Mouse (Mus musculus) Patski (cell line): ENCODE data around the gene Pxn. TPM values are rescaled to one million over a fixed set of nuclear protein-coding genes. Genes with fewer than 3 reads are reported as not detected.

Experiments
- ATAC-seq: fragments of 100-300 bp; one replicate; pipeline ENCODE4 v1.8.0; 2021
- CTCF ChIA-PET: fragments of 350-600 bp; sonication (Branson Sonifier 250); formaldehyde crosslinking; loops from one replicate; lab custom pipeline; 2022; ENCODE audit warnings: inconsistent platforms; lab: Charles Lee
- POLR2A ChIA-PET: fragments of 350-600 bp; sonication (Branson Sonifier 250); formaldehyde crosslinking; loops from one replicate; lab custom pipeline; 2022; ENCODE audit warnings: antibody characterized with exemption, inconsistent platforms; lab: Charles Lee
- DNase-seq: peaks from one replicate; pipeline ENCODE4 v3.0.0-alpha.2; 2011; ENCODE audit warnings: low read depth, low spot score
- H3K27me3 ChIP-seq: fragments of 371-371 bp; one replicate; pipeline ENCODE4 v1.5.1; 2021
- CTCF ChIP-seq: fragments of 100-300 bp; IDR thresholded peaks from one replicate; pipeline ENCODE4 v1.5.1; 2021
- in situ Hi-C: fragments of 300-500 bp; cut with MboI; formaldehyde crosslinking; loops from 3 replicates; pipeline ENCODE4 v1.11.1; 2018; ENCODE audit warnings: low pct_unique_long_range_greater_than_20kb, mixed read lengths
- polyA plus RNA-seq: library from polyadenylated mRNA; unstranded; gene quantifications from one replicate; pipeline ENCODE4 v1.2.3, GENCODE M21; 2021

Gene Pxn
- polyA plus RNA-seq, 1 experiment from 2014 or later = 136 TPM

DNA sequence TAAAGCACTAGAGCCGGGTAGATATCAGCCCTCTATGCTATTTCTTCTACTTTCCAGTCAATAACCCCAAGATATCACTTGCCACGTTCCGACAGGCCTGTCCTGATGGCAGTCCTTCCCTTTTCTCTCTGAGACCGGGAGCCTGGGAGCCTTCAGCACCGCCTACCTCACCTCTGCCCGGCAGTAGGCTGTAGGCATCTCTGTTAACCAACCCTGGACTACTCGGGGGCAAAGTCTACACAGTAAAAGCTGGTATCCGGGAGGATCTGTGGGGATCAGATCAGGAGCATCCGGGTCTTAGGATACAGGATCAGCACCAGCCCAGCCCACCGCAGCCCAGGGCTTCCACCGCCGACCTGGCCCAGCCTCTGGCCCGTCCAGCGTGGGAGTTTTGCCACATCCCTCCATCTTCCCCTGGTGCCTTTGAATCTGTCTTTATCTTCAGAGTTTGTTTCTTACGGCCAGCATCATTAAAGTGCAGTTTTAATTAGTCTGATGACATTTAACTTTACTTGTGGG, 16.6 kb downstream of the Pxn start:
- H3K27me3 ChIP-seq = no peaks in the 10 kb centered on the region
- DNase-seq (no peak), ATAC-seq (no peak)
- POLR2A ChIA-PET = interaction anchor here (0.7 to 1.5 kb wide), 2 partner anchors 16 to 142 kb away, joined by 4 read pairs; no protein-coding TSS in a partner anchor
- no peak for TF ChIP-seq CTCF
- in situ Hi-C loops = loop anchor here (25.0 kb wide), 1 partner anchor 1536 kb away; the partner anchor contains the start of gene Ssh1
- CTCF ChIA-PET = interaction anchor here (1.1 to 6.6 kb wide), 3 partner anchors 8 to 18 kb away, joined by 3 to 48 read pairs (median 4); no protein-coding TSS in a partner anchor

DNA sequence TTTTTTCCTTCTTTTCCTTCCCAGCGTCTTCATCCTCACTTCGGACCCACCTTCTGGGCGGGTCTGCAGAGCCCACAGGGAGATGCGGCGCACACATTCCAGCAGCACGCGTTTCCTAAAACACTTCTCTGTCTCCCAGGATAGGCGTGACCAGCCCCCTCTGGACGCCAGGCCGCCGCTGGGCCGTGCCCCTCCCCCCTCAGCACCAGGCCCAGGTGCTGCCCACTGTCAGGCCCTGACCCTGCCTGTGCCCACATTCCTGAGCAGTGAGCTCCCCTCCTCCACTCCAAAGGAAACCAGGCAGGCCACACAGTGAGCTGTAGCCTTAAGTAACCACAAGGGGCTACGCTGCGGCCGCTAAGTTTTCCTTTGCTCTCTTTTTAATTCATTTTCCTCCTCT, 17.5 kb downstream of the Pxn start:
- POLR2A ChIA-PET = interaction anchor here (0.7 to 1.3 kb wide), 2 partner anchors 9 to 15 kb away, joined by 3 to 4 read pairs; no protein-coding TSS in a partner anchor
- no peak for DNase-seq
- H3K27me3 ChIP-seq = no peaks in the 10 kb centered on the region
- in situ Hi-C loops = loop anchor here (25.0 kb wide), 1 partner anchor 1537 kb away; the partner anchor contains the start of gene Ssh1
- peak; percentile 47 for ATAC-seq
- TF ChIP-seq CTCF = no peak
- CTCF ChIA-PET = interaction anchor here (1.1 to 6.6 kb wide), 4 partner anchors 9 to 17 kb away, joined by 3 to 48 read pairs (median 6); no protein-coding TSS in a partner anchor

- in situ Hi-C loops = loop anchor here (25.0 kb wide), 1 partner anchor 1537 kb away; the partner anchor contains the start of gene Ssh1
- no peak for TF ChIP-seq CTCF
- CTCF ChIA-PET = interaction anchor here (1.0 to 6.6 kb wide), 4 partner anchors 9 to 16 kb away, joined by 3 to 48 read pairs (median 5); no protein-coding TSS in a partner anchor
- no peaks in the 10 kb centered on the region for H3K27me3 ChIP-seq
- ATAC-seq = no peak
- DNase-seq = no peak
- POLR2A ChIA-PET = interaction anchor here (1.3 kb wide), 1 partner anchor 10 kb away, joined by 3 read pairs; no protein-coding TSS in a partner anchor
Measured at GRCm38 (mm10) chr5:115524471-115524870, 18.0 kb downstream of the Pxn start.

DNA sequence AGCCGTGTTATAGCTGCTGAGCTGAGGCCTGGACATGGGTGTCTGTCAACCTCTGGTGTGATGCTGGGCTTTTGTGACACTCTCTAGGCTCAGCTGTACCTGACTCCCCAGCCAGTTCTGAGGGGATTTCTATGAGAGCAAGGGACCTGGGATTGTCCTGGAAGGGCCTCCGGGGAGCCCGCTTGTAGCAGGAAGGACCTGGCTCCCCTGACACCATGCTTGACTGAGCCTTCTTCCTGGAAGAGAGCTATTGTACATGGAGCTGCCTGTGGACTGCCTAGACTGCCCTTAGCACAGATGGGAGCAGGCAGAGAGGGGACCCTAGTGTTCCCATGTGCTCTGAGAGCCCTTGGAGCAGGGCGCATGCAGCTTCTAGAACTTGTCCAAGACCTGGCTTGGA, 18.9 kb downstream of the Pxn start:
- CTCF ChIA-PET = interaction anchor here (1.0 to 6.6 kb wide), 3 partner anchors 10 to 15 kb away, joined by 3 to 48 read pairs (median 3); no protein-coding TSS in a partner anchor
- TF ChIP-seq CTCF = no peak
- POLR2A ChIA-PET = no interaction called here
- in situ Hi-C loops = no loop called here
- DNase-seq (no peak), ATAC-seq (no peak)
- no peaks in the 10 kb centered on the region for H3K27me3 ChIP-seq

DNA sequence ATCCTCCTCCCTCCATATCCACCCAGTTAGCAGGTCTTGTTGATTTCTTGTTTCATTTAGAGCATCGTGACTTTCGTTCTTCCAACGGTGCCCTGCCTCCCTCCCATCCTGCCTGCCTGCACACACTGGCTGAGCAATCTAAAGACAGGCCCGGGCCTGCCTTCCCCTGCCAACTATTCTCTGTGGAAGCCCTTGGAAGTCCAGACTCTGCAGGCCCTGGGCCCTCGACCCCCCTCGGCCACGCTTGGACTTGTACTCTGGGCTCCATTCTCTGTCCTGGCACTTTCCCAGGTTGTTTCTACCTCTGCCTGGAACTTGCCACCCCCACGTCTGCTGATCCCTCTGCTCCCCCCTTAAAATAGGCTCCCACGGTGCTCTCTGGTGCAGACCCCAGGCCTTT, 19.5 kb downstream of the Pxn start:
- in situ Hi-C loops = no loop called here
- POLR2A ChIA-PET = no interaction called here
- CTCF ChIA-PET = interaction anchor here (1.0 to 6.6 kb wide), 2 partner anchors 12 to 16 kb away, joined by 3 to 48 read pairs; no protein-coding TSS in a partner anchor

GRCm38 (mm10) chr5:115526456-115527202, 20.2 kb downstream of the Pxn start:
- DNase-seq (no peak), ATAC-seq (no peak)
- H3K27me3 ChIP-seq = no peaks in the 10 kb centered on the region
- TF ChIP-seq CTCF = no peak
- in situ Hi-C loops = no loop called here
- CTCF ChIA-PET = interaction anchor here (1.0 to 6.6 kb wide), 4 partner anchors 12 to 17 kb away, joined by 3 to 48 read pairs (median 16); no protein-coding TSS in a partner anchor
- POLR2A ChIA-PET = interaction anchor here (0.5 kb wide), 1 partner anchor 13 kb away, joined by 3 read pairs; no protein-coding TSS in a partner anchor

More for the DNA sequence above, 19.5 kb downstream of the Pxn start:
- ATAC-seq = no peak
- no peak for TF ChIP-seq CTCF
- no peaks in the 10 kb centered on the region for H3K27me3 ChIP-seq
- DNase-seq = no peak

GRCm38 (mm10) chr5:115528128-115528527, 21.7 kb downstream of the Pxn start:
- in situ Hi-C loops = no loop called here
- ATAC-seq = no peak
- no peak for DNase-seq

GRCm38 (mm10) chr5:115529364-115529741, 22.9 kb downstream of the Pxn start:
- no peaks in the 10 kb centered on the region for H3K27me3 ChIP-seq
- TF ChIP-seq CTCF = no peak
- POLR2A ChIA-PET = interaction anchor here (1.1 to 2.0 kb wide), 3 partner anchors 11 to 38 kb away, joined by 3 to 8 read pairs (median 4); no protein-coding TSS in a partner anchor
- DNase-seq (no peak), ATAC-seq (no peak)
- in situ Hi-C loops = no loop called here
- CTCF ChIA-PET = interaction anchor here (2.8 to 5.8 kb wide), 2 partner anchors 9 to 20 kb away, joined by 11 to 21 read pairs; no protein-coding TSS in a partner anchor

More at GRCm38 (mm10) chr5:115528128-115528527, 21.7 kb downstream of the Pxn start:
- POLR2A ChIA-PET = interaction anchor here (1.9 to 2.0 kb wide), 2 partner anchors 9 to 20 kb away, joined by 4 to 8 read pairs; no protein-coding TSS in a partner anchor
- no peaks in the 10 kb centered on the region for H3K27me3 ChIP-seq
- no peak for TF ChIP-seq CTCF
- CTCF ChIA-PET = interaction anchor here (2.8 to 5.8 kb wide), 2 partner anchors 10 to 19 kb away, joined by 11 to 21 read pairs; no protein-coding TSS in a partner anchor

DNA sequence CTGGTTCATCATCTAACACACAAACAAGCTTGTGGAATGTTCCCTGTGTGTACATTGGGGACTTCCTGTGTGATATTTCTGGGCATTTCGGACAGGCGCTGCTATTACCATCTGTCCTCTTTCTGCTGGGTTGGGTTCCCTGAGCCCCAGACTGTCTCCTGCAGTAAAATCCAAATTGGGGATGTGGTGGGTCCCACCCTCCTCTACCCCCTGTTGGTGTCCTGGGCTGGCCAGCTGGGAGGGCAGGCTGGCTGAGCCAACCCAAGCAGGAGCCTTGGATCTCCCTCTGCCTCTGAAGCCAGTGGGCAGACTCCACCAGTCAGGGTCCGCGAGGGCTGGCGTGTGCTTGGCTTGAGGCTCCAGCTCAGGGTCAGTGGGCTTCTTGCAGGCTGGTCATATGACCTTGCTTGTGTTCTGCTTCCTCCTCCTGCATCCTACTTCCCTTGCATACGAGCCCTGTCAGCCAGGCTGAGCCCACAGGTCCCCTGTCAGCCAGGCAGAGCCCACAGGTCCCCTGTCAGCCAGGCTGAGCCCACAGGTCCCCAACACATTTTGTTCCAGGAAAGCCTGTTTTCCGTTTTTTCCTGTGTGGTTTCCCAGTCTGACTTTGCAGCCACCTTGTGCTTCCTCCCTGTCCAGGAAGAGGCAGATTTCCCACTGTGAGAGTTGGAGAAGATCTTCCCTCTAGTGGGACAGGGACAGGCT, 23.4 kb downstream of the Pxn start:
- POLR2A ChIA-PET = interaction anchor here (1.1 to 1.9 kb wide), 2 partner anchors 11 to 39 kb away, joined by 3 to 4 read pairs; no protein-coding TSS in a partner anchor
- CTCF ChIA-PET = interaction anchor here (5.8 kb wide), 1 partner anchor 21 kb away, joined by 21 read pairs; no protein-coding TSS in a partner anchor
- DNase-seq (no peak), ATAC-seq (no peak)
- no peaks in the 10 kb centered on the region for H3K27me3 ChIP-seq
- TF ChIP-seq CTCF = no peak
- in situ Hi-C loops = no loop called here
